Mouse (Mus musculus): Measurements from ENCODE around the gene Foxf1. TPM values are rescaled to one million over a fixed set of nuclear protein-coding genes. Genes with fewer than 3 reads are reported as not detected.

Foxf1 gene
- polyA plus RNA-seq, 1 experiment = not detected

- no peaks in the 10 kb centered on the region for H3K36me3 ChIP-seq (ENCODE audit: control insufficient read depth, insufficient read depth)
- H3K4me2 ChIP-seq (ENCODE audit: low read depth) = no peak overlapping the region
- H3K4me3 ChIP-seq = no peak overlapping the region
- H3K27me3 ChIP-seq (ENCODE audit: control insufficient read depth, insufficient read depth, insufficient read length) = peaks cover 87% of the 10 kb centered on the region
- no peaks in the 10 kb centered on the region for H3K79me2 ChIP-seq (ENCODE audit: control insufficient read depth, insufficient read depth)
- H3ac ChIP-seq (ENCODE audit: control insufficient read depth, insufficient read length) = no peak overlapping the region
- TF ChIP-seq TCF3 (IDR thresholded peaks at IDR 0.05; ENCODE audit: insufficient read length, low read depth) (no peak), USF1 (IDR thresholded peaks at IDR 0.05; ENCODE audit: low read depth) (no peak), CEBPB (IDR thresholded peaks at IDR 0.05; ENCODE audit: insufficient read depth, poor library complexity, severe bottlenecking) (no peak), MAX (IDR thresholded peaks at IDR 0.05; ENCODE audit: low read depth) (no peak), POLR2AphosphoS2 (IDR thresholded peaks at IDR 0.05; ENCODE audit: insufficient read length, low read depth) (no peak), SRF (IDR thresholded peaks at IDR 0.05; ENCODE audit: control insufficient read depth, insufficient read length, low read depth) (no peak), MYOD1 (IDR thresholded peaks at IDR 0.05; ENCODE audit: control insufficient read depth in 1 of 3, insufficient read length in 2 of 3, low read depth in 2 of 3) (no peak), MYOG (IDR thresholded peaks at IDR 0.05; ENCODE audit: control insufficient read depth in 1 of 3, insufficient read depth in 1 of 3, insufficient read length in 2 of 3, low read depth in 2 of 3) (no peak), E2F4 (IDR thresholded peaks at IDR 0.05; ENCODE audit: insufficient read depth) (no peak), REST (IDR thresholded peaks at IDR 0.05; ENCODE audit: insufficient read depth, insufficient read length) (no peak), POLR2A (IDR thresholded peaks at IDR 0.05; ENCODE audit: insufficient read length, low read depth) (no peak), TCF12 (IDR thresholded peaks at IDR 0.05; ENCODE audit: insufficient read depth, poor library complexity, severe bottlenecking) (no peak)
Observed at GRCm38 (mm10) chr8:121075936-121076335, 8.2 kb upstream of the Foxf1 start.

DNA sequence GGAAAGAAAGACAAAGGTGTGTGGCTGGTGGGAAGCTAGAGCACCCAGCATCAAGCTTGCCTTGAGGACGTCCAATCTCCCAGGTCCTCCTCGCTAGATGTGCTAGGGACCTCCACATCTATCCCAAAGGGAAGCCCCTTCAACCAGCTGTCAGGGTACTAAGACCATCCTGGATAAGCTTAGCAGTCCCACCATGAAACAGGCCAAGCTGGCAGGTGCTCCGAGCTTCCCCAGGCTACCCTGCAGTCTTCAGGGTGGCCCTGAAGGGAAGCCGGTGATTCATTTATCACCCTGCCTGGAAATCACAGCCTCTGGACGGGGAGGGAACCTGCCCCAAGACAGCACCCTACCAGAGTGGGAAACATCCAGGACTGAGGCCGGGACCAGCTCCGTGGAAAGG, 7.6 kb upstream of the Foxf1 start:
- Histone ChIP-seq H3K79me2 (ENCODE audit: control insufficient read depth, insufficient read depth) (no peaks in the 10 kb centered on the region), H3ac (ENCODE audit: control insufficient read depth, insufficient read length) (no peak overlapping the region), H3K4me3 (no peak overlapping the region)

DNA sequence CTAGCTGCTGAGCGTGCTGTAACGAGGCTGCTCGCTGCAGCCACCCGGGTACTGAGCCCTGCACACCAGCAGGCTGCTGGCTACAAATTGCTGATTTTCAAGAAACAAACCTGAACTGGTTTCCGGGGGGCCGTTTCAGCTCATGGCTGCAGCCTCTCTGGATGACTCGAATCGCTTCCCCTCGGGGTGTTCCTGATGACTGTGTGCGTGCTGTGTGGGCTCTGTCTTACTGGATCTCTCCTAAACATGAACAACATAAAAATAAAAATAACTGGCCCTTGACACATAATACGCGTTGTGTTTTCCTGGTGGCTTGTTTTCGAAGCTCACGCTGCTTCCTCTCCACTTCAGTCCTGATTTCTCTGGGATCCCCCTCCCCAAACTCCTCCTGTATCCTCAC, 5.5 kb upstream of the Foxf1 start:
- no peaks in the 10 kb centered on the region for H3K36me3 ChIP-seq (ENCODE audit: control insufficient read depth, insufficient read depth)
- H3K27me3 ChIP-seq (ENCODE audit: control insufficient read depth, insufficient read depth, insufficient read length) = peaks cover 89% of the 10 kb centered on the region
- H3ac ChIP-seq (ENCODE audit: control insufficient read depth, insufficient read length) = no peak overlapping the region
- TF ChIP-seq CEBPB (IDR thresholded peaks at IDR 0.05; ENCODE audit: insufficient read depth, poor library complexity, severe bottlenecking) = no peak
- TF ChIP-seq TCF12 (IDR thresholded peaks at IDR 0.05; ENCODE audit: insufficient read depth, poor library complexity, severe bottlenecking) = no peak
- no peak for TF ChIP-seq TCF3 (IDR thresholded peaks at IDR 0.05; ENCODE audit: insufficient read length, low read depth)
- TF ChIP-seq E2F4 (IDR thresholded peaks at IDR 0.05; ENCODE audit: insufficient read depth) = no peak
- TF ChIP-seq SRF (IDR thresholded peaks at IDR 0.05; ENCODE audit: control insufficient read depth, insufficient read length, low read depth) = no peak
- no peak for TF ChIP-seq POLR2A (IDR thresholded peaks at IDR 0.05; ENCODE audit: insufficient read length, low read depth)
- TF ChIP-seq USF1 (IDR thresholded peaks at IDR 0.05; ENCODE audit: low read depth) = no peak
- no peak overlapping the region for H3K4me2 ChIP-seq (ENCODE audit: low read depth)
- H3K4me3 ChIP-seq = no peak overlapping the region
- H3K79me2 ChIP-seq (ENCODE audit: control insufficient read depth, insufficient read depth) = no peaks in the 10 kb centered on the region

More for the DNA sequence above, 7.6 kb upstream of the Foxf1 start:
- TF ChIP-seq USF1 (IDR thresholded peaks at IDR 0.05; ENCODE audit: low read depth) = no peak
- TF ChIP-seq POLR2AphosphoS2 (IDR thresholded peaks at IDR 0.05; ENCODE audit: insufficient read length, low read depth) = no peak
- no peak for TF ChIP-seq TCF3 (IDR thresholded peaks at IDR 0.05; ENCODE audit: insufficient read length, low read depth)
- TF ChIP-seq E2F4 (IDR thresholded peaks at IDR 0.05; ENCODE audit: insufficient read depth) = no peak
- Histone ChIP-seq H3K27me3 (ENCODE audit: control insufficient read depth, insufficient read depth, insufficient read length) (peaks cover 86% of the 10 kb centered on the region), H3K36me3 (ENCODE audit: control insufficient read depth, insufficient read depth) (no peaks in the 10 kb centered on the region), H3K4me2 (ENCODE audit: low read depth) (no peak overlapping the region)

DNA sequence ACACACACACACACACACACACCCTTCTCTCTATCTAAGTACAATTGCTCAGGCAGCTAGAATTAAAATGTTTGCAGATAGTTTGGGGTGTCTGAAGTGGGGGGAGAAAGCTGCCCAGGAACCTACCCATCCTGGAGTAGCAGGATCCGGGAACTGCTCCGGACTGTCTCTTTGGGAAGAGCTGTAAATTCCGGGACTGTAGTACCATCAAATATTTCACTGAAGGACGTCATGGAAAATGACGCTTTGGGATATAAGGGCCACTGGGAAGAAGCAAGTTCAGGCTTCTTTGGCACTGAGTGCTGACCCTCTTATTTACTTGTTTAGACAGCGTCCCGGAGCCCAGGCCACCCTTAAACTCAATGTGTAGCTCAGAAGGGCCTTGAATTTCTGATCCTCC, 5.0 kb upstream of the Foxf1 start:
- no peak for TF ChIP-seq POLR2A (IDR thresholded peaks at IDR 0.05; ENCODE audit: insufficient read length, low read depth)
- no peak for TF ChIP-seq SRF (IDR thresholded peaks at IDR 0.05; ENCODE audit: control insufficient read depth, insufficient read length, low read depth)
- no peak for TF ChIP-seq MYOD1 (IDR thresholded peaks at IDR 0.05; ENCODE audit: control insufficient read depth in 1 of 3, insufficient read length in 2 of 3, low read depth in 2 of 3)
- TF ChIP-seq MAX (IDR thresholded peaks at IDR 0.05; ENCODE audit: low read depth) = no peak
- no peak for TF ChIP-seq TCF12 (IDR thresholded peaks at IDR 0.05; ENCODE audit: insufficient read depth, poor library complexity, severe bottlenecking)
- TF ChIP-seq E2F4 (IDR thresholded peaks at IDR 0.05; ENCODE audit: insufficient read depth) = no peak
- no peak for TF ChIP-seq REST (IDR thresholded peaks at IDR 0.05; ENCODE audit: insufficient read depth, insufficient read length)
- no peak for TF ChIP-seq TCF3 (IDR thresholded peaks at IDR 0.05; ENCODE audit: insufficient read length, low read depth)
- TF ChIP-seq MYOG (IDR thresholded peaks at IDR 0.05; ENCODE audit: control insufficient read depth in 1 of 3, insufficient read depth in 1 of 3, insufficient read length in 2 of 3, low read depth in 2 of 3) = no peak
- TF ChIP-seq POLR2AphosphoS2 (IDR thresholded peaks at IDR 0.05; ENCODE audit: insufficient read length, low read depth) = no peak
- no peak for TF ChIP-seq CEBPB (IDR thresholded peaks at IDR 0.05; ENCODE audit: insufficient read depth, poor library complexity, severe bottlenecking)
- H3K27me3 ChIP-seq (ENCODE audit: control insufficient read depth, insufficient read depth, insufficient read length) = peaks cover 89% of the 10 kb centered on the region
- H3K4me3 ChIP-seq = no peak overlapping the region
- no peaks in the 10 kb centered on the region for H3K79me2 ChIP-seq (ENCODE audit: control insufficient read depth, insufficient read depth)
- no peak overlapping the region for H3ac ChIP-seq (ENCODE audit: control insufficient read depth, insufficient read length)
- H3K36me3 ChIP-seq (ENCODE audit: control insufficient read depth, insufficient read depth) = no peaks in the 10 kb centered on the region
- no peak overlapping the region for H3K4me2 ChIP-seq (ENCODE audit: low read depth)

DNA sequence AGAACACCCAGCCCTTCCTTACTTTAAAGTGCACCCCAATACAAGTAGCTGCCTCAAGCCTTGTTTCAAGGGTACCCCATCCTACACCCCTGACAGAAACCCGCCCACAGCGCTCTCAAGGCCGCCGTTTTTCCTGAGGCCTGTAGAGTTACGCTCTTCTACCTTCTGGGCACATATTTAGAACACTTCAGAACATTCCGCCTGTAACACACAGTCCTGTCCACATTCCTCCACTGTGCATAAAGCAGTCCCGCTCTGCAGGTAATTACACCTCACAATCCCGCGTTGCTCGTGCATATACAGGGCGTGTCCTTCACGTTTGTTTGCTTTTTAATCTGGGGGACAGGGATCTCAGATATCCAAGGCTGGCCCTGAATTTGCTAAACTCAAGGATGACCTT, 4.2 kb upstream of the Foxf1 start:
- Histone ChIP-seq H3K36me3 (ENCODE audit: control insufficient read depth, insufficient read depth) (no peaks in the 10 kb centered on the region), H3K27me3 (ENCODE audit: control insufficient read depth, insufficient read depth, insufficient read length) (peaks cover 89% of the 10 kb centered on the region), H3K4me2 (ENCODE audit: low read depth) (no peak overlapping the region), H3ac (ENCODE audit: control insufficient read depth, insufficient read length) (no peak overlapping the region), H3K4me3 (no peak overlapping the region), H3K79me2 (ENCODE audit: control insufficient read depth, insufficient read depth) (no peaks in the 10 kb centered on the region)
- TF ChIP-seq MYOG (IDR thresholded peaks at IDR 0.05; ENCODE audit: control insufficient read depth in 1 of 3, insufficient read depth in 1 of 3, insufficient read length in 2 of 3, low read depth in 2 of 3) (no peak), POLR2A (IDR thresholded peaks at IDR 0.05; ENCODE audit: insufficient read length, low read depth) (no peak), MYOD1 (IDR thresholded peaks at IDR 0.05; ENCODE audit: control insufficient read depth in 1 of 3, insufficient read length in 2 of 3, low read depth in 2 of 3) (no peak), E2F4 (IDR thresholded peaks at IDR 0.05; ENCODE audit: insufficient read depth) (no peak), MAX (IDR thresholded peaks at IDR 0.05; ENCODE audit: low read depth) (no peak), TCF3 (IDR thresholded peaks at IDR 0.05; ENCODE audit: insufficient read length, low read depth) (no peak), SRF (IDR thresholded peaks at IDR 0.05; ENCODE audit: control insufficient read depth, insufficient read length, low read depth) (no peak), CEBPB (IDR thresholded peaks at IDR 0.05; ENCODE audit: insufficient read depth, poor library complexity, severe bottlenecking) (no peak), POLR2AphosphoS2 (IDR thresholded peaks at IDR 0.05; ENCODE audit: insufficient read length, low read depth) (no peak), REST (IDR thresholded peaks at IDR 0.05; ENCODE audit: insufficient read depth, insufficient read length) (no peak), USF1 (IDR thresholded peaks at IDR 0.05; ENCODE audit: low read depth) (no peak), TCF12 (IDR thresholded peaks at IDR 0.05; ENCODE audit: insufficient read depth, poor library complexity, severe bottlenecking) (no peak)
